Mouse (Mus musculus) heart, adult 18-20 months (tissue): Measurements from ENCODE around the gene Gm47289. TPM values are rescaled to one million over a fixed set of nuclear protein-coding genes. Genes with fewer than 3 reads are reported as not detected.

Source experiments
- DNase-seq, 2 experiments: peaks; one replicate each; pipeline ENCODE4 v3.0.0; 2021 to 2022; ENCODE audit warnings: mixed read lengths in 1 of 2
- long read RNA-seq, 2 experiments: library from polyadenylated mRNA; stranded (forward); transcript quantifications; one replicate each; pipeline ENCODE4 v2.0.0; 2021
- total RNA-seq, 2 experiments: library from RNA; stranded (reverse); gene quantifications; 2 replicates each; pipeline ENCODE4 v1.2.3; 2021

Gene Gm47289
- total RNA-seq, result not detected
- long read RNA-seq, experiment 1, result 0 reads
- long read RNA-seq, experiment 2, result 0 reads

GRCm38 (mm10) chr9:119158861-119159260, at the start of gene Gm47289:
Gm47289 (plus strand) TSS chr9:119159161.
- no peak for DNase-seq

DNA sequence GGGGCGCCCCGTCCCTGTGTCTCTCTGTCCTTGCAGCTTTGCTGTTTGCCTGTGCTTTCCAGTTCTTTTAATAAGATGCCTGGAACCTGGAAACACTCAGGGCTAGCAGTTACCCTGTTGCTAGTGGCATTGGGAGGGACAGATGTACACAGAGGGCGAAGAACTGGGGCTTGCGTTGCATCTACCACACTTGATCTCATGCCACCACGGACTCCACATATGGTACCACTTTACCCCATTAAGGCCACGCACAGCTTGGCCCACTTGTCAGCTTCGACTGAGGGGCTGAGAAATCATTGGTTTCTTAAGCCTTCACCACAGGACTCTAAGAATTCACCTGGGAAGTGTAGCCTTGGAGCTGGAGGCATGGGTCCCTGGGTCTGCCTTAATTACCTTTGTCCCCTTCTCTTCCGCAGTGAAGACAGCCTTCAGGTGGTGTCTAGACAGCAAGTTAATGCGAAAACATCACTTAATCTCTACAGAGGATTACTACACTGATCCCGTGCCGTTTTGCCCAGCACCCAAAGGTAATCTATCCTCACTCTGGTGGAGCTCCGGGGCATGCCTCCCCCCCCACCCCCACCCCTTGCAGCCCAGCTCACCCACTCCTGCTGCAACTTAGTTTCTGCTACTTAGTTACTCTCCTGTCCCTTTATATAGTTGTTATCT, 49.1 kb upstream of the Gm47289 start:
- DNase-seq, result no peak

GRCm38 (mm10) chr9:119110640-119111039, 48.3 kb upstream of the Gm47289 start:
- no peak for DNase-seq

GRCm38 (mm10) chr9:119114911-119115310, 44.0 kb upstream of the Gm47289 start:
- no peak for DNase-seq

DNA sequence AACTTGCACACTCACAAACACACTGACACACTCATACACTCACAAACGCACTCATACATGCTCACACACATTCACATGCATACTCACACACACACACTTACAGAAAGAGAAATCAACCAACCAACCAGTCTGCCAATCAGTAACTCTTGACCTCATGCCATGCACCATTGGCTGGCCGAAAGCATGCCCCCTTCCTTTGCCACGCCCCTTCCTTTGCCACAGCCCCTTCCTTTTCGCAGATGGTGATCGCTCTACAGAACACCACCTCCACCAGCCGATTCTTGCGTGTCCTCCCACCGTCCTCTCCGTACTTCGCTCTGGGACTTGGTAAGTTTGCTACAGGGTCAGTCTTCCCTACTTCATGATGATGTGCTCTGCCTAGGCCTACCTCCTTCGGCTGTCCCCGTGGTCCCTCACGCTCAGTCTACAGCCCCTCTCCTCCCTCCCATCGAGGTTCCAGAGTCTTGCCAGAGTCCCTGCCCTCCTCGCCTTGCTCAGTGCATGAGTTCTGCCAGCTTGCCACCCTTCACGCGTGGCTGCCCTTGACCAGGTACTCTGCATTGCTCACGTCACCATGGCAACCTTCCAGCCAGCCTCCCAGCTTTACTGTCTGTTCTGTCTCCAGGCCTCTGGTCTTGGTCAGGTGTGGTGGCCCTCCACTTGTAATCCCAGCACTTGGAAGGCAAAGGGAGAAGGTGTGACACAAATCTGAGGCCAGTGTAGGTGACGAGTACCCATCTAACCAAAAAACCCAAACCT, 39.4 kb upstream of the Gm47289 start:
- DNase-seq, result no peak

- no peak for DNase-seq
Measured at GRCm38 (mm10) chr9:119120168-119120560, 38.8 kb upstream of the Gm47289 start.

GRCm38 (mm10) chr9:119122596-119123369, 36.2 kb upstream of the Gm47289 start:
- DNase-seq, result no peak

- DNase-seq, result no peak
Measured at GRCm38 (mm10) chr9:119128436-119129181, 30.4 kb upstream of the Gm47289 start.

DNA sequence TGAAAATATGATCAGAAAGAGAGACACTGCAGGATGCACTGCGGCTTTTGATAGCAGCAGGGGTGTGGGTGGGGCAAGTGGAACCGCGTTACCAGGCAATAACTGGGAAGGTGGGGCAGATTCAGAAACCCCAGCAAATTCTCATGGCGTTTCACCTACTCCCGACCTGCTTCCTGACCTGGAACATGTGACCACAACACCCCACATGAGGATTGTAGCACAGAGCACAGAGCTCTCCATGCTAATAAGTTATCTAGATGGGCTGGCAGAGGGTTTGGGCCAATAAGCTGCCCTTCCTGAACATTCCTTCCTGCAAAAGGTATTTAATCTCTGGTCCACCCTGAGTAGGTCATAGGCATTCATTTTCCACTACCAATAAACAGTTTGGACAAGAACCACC, 28.3 kb upstream of the Gm47289 start:
- no peak for DNase-seq

DNA sequence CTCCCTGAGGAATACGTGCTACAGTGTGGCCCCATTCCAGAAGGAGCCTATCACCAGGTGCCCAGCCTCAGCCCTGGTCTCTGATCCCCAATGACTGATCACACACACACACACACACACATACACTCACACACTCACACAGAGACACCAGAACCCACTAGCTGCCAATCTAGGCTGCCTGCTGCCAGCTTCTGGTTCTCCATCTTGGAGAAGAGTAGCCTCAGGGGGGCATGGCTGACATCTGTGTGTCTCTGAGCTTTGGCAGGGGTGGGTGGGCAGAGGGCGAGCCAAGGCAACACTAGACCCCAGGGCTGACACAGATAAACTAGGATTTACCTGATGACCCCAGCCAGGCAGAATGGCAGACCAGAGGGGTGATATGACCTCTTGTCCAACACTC, 20.1 kb upstream of the Gm47289 start:
- DNase-seq, result no peak

DNA sequence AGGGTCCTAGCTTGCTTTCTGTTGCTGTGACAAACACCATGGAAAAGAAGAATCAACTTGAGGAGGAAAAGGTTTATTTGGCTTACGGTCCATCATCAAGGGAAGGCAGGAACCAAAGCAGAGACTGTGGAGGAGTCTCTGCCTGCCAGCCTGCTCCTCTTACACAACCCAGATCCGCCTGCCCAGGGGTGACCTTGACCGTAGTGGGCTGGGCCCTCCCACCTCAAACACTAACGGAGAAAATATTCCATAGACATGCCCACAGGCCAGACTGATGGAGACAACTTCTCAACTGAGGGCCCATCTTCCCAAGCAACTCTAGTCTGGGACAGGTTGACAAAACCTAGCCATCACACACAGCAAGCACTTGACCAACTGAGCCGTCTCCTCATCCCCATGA, 16.9 kb upstream of the Gm47289 start:
- no peak for DNase-seq

- DNase-seq, result no peak
Measured at GRCm38 (mm10) chr9:119143372-119143771, 15.6 kb upstream of the Gm47289 start.

DNA sequence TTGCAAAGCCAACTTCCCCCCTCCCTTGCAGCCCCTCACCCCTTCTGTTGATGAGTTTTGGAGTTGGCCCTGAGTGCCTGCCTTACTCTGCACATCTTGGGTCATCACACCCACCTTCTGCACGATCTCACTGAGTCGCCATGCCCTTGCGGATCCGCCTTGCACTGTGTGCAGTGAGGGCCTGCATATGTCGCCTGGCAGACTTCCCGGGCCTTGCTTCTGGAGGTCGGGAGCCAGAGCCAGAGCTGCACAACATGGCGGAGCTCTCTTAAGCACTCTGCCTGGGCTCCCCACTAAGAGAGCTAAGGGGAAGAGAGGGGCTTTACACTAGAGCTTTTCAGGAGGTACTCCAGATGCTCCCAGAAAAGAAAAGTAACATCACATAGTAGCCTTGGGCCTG, 14.3 kb upstream of the Gm47289 start:
- DNase-seq, result no peak

DNA sequence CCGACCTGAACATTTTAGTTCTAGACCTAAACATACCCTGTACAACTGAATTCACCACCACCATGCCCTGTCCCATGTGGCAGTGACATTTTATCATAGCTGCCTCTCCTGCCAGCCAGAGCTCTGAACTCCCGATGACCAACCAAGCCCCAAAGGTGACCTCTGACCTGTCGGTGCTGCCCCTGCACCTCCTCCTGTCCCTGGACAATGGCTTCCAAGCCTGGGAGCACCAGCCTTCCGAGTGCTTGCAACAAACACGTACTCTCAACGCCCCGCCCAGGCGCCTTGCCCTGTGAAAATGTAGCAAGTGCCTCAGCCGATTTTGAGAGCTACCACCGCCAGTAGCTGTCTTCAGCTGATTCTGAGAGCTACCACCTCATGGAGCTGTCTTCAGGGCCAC, 13.8 kb upstream of the Gm47289 start:
- DNase-seq, result no peak

GRCm38 (mm10) chr9:119145638-119146037, 13.3 kb upstream of the Gm47289 start:
- no peak for DNase-seq

DNA sequence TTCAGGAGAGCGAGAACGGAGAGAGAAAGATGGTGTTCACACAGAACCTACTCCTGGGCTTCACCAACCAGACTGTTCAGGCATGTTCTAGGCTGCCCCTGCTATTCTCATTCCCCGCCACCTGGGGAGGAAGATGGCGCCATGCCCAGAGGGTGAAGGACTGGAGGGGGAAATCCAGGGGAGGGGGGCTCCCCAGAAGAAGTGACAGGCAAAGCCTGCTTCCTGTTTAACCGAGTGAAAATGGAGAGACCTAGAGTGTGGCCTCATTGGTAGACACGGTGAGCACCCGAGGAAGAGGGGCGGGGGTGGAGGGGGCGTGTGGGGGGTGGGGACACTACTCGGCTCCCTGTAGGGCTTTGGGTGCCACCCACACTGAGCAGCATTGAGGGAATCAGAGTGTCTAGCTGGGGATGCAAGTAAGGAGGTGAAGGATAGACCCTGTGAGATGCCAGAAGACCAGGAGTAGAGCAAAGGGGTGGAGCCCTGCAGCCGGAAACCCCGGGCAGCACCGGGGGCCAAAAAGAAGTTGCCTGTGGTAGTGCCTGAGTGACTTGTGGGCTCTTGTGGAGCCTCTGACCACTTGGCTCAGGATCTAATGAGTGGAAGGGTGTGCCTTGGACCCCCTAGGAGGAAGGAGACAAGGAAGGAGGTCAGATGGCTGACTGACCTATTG, 12.7 kb upstream of the Gm47289 start:
- no peak for DNase-seq

DNA sequence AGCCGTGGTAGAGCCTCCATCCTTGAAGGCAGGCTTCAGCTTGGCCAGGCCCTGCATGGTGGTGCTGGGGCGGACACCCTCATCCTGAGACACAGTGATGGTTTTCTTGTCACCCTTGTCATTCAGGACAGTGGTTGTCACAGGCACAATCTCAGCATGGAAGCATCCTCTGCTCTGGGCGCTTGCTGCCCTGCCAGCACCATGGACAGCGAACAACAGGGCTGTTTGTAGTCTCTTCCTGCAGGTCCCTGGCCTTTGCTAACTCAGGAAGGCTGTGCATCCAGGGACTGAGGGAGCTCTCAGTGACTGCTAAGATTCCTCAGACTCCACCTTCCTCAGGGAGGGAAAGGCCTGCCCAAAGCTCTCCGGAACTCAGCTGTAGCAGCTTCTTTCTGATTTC, 9.4 kb upstream of the Gm47289 start:
- peak; percentile 12 to 56 for DNase-seq

DNA sequence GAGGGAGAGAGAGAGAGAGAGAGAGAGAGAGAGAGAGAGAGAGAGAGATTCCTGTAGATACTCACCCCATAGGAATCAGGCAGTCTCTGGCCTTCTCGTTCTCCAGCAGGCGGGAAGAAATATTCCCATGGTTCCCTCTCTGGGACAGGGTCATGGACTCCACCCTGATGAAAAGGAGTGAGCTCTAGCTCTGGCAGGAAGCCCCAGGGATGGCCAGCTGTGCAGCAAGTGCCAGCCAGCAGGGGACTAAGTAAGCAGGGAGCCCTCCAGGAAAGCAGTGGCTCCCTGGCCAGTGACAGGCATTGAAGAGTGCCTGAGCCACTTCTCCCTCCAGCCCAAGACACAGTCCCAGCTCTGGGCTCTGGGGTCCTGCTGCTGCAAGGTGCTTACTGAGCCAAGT, 7.2 kb upstream of the Gm47289 start:
- DNase-seq, result no peak

- DNase-seq, result peak; percentile 8 to 21
Measured at GRCm38 (mm10) chr9:119155416-119155815, 3.5 kb upstream of the Gm47289 start.

DNA sequence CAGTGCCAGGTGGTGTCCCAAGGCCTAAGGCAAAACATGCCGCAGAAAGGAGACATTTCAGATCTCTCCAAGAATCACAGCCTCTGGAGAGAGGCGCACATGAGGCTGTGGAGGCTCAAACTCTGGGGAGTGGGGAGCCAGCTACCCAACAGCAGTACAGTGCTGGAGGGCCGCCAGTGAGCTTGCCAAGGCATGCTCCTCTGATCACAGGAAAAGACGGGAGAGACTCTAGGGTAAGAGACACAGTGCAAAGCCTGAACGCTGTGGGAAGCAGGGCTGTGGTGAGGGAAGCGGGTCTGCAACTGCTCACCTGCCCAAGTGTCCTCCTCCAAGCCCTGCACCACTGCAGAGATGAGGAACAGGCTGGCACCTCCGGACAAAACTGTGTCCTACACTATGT, 3.1 kb upstream of the Gm47289 start:
- peak in 1 of 2 experiments; percentile 5 for DNase-seq
